Mouse (Mus musculus): Measurements from ENCODE around the gene Plcb1. TPM values are rescaled to one million over a fixed set of nuclear protein-coding genes. Genes with fewer than 3 reads are reported as not detected.

The Plcb1 gene
- polyA plus RNA-seq, 1 experiment from 2014 or later = 8.7 TPM

DNA sequence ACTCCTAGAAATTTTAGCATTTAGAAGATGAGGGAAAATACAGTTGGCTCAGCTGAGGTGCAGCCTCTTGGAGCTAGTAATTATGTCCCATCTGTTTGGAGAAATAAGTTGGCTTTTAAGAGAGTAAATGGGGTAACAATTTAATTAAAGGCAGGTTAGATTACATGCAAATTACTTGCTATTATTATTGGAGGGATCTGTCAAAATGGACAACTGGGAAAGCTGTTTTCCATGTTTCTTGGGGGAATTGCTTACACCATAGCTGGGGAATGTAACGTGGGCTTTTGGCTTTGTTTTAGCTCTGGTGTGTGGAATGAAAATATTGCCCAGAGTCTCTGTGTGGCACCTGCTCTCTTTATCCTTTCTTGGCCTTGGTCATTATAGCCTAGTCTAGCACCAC, 316.1 kb downstream of the Plcb1 start:
- no peaks in the 10 kb centered on the region for H3K4me1 ChIP-seq (ENCODE audit: control insufficient read depth, insufficient read depth, low read length)
- H3K9me3 ChIP-seq (ENCODE audit: control insufficient read depth, low read length) = no peaks in the 10 kb centered on the region
- no peak overlapping the region for H3K4me2 ChIP-seq (ENCODE audit: low read depth, low read length)
- no peaks in the 10 kb centered on the region for H3K27me3 ChIP-seq (replicated peaks; ENCODE audit: control insufficient read depth, insufficient read depth, low read length)
- 50% methylated on average over 1 of the region's 1 CpGs for WGBS
- H3K36me3 ChIP-seq (ENCODE audit: control insufficient read depth, insufficient read depth, low read length) = no peaks in the 10 kb centered on the region
- no peak overlapping the region for H3K4me3 ChIP-seq (ENCODE audit: low read depth, low read length)
- H3K27ac ChIP-seq (replicated peaks; ENCODE audit: low read depth, low read length) = no peak overlapping the region
- H3K9ac ChIP-seq (ENCODE audit: low read depth, low read length) = no peak overlapping the region
- no peak for ATAC-seq (ENCODE audit: low read depth)
- DNase-seq (ENCODE audit: low spot score) = no peak

DNA sequence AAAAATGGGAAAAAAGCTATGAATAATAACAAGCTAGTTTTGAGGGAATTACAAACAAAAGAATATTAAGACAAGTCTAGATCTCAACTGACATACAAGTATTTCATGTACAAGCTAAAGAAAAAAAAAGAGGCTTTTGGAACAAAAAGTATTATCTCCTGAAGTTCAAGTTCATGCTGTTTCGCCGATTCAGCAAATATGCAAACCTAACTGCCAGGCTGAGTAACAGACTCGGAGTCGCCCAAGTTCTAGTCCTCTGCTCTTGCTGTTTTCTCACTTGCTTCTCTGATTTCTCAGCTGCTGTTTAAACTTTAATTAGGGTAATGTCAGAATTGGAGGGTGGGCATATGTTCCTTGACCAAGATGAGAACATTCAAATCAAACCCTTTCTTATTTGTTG, 320.8 kb downstream of the Plcb1 start:
- Histone ChIP-seq H3K27me3 (replicated peaks; ENCODE audit: control insufficient read depth, insufficient read depth, low read length) (no peaks in the 10 kb centered on the region), H3K9me3 (ENCODE audit: control insufficient read depth, low read length) (no peaks in the 10 kb centered on the region), H3K4me2 (ENCODE audit: low read depth, low read length) (no peak overlapping the region), H3K9ac (ENCODE audit: low read depth, low read length) (no peak overlapping the region), H3K4me3 (ENCODE audit: low read depth, low read length) (no peak overlapping the region), H3K36me3 (ENCODE audit: control insufficient read depth, insufficient read depth, low read length) (no peaks in the 10 kb centered on the region), H3K27ac (replicated peaks; ENCODE audit: low read depth, low read length) (no peak overlapping the region), H3K4me1 (ENCODE audit: control insufficient read depth, insufficient read depth, low read length) (no peaks in the 10 kb centered on the region)
- no peak for DNase-seq (ENCODE audit: low spot score)
- no peak for ATAC-seq (ENCODE audit: low read depth)
- 94% methylated on average over 4 of the region's 4 CpGs for WGBS

DNA sequence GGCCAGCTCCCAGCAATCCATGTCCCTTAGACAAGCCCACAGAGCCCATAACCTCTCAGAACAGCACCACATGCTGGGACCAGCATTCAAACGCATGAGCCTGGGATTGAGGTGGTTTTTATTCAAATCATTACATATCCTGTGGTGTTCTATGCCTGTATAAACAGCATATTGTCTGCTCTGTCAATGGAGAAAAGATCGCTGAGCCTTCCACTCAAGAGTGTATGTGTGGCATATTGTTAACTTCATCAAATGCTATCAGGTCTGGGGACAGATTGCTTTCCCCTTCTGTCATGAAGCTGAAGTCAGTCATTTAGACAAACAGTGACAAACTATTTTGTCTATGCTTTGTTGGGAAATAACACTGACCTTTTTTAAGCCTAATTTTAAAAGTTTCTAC, 322.7 kb downstream of the Plcb1 start:
- Histone ChIP-seq H3K9me3 (ENCODE audit: control insufficient read depth, low read length) (no peaks in the 10 kb centered on the region), H3K4me3 (ENCODE audit: low read depth, low read length) (no peak overlapping the region), H3K36me3 (ENCODE audit: control insufficient read depth, insufficient read depth, low read length) (no peaks in the 10 kb centered on the region), H3K27me3 (replicated peaks; ENCODE audit: control insufficient read depth, insufficient read depth, low read length) (no peaks in the 10 kb centered on the region), H3K9ac (ENCODE audit: low read depth, low read length) (no peak overlapping the region), H3K27ac (replicated peaks; ENCODE audit: low read depth, low read length) (no peak overlapping the region), H3K4me2 (ENCODE audit: low read depth, low read length) (no peak overlapping the region), H3K4me1 (ENCODE audit: control insufficient read depth, insufficient read depth, low read length) (no peaks in the 10 kb centered on the region)
- WGBS = 71% methylated on average over 2 of the region's 2 CpGs
- DNase-seq (ENCODE audit: low spot score) (no peak), ATAC-seq (ENCODE audit: low read depth) (no peak)

DNA sequence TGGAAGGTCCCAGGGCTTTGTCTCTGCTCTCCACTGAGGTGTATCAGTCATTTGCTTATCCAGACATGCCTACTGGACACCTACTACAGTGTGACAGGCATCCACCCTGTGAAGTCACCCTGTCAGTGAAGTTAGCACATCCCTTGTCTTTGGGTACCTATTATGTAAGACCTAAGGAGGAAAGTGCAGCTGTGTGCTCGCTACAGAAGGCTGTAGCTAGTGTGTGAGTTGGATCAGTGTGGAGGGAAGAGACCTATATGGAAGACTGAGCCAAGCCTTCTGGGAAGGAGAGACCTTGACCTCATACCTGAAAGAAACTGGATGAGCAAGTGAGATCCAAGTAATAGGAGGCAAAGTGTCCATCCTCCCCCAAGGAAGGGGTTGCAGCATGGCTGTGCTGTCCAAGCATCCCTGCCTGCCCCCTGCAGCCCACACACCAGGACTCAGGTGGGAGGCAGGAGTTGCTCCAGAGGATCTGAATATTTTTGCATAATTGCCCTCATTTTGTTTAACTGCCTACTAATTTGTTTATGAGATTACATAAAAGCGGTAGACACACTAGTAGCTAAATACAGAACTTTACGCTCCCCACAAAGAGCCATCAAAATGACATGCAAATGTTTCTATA, 328.7 kb downstream of the Plcb1 start:
- Histone ChIP-seq H3K4me3 (ENCODE audit: low read depth, low read length) (no peak overlapping the region), H3K9me3 (ENCODE audit: control insufficient read depth, low read length) (no peaks in the 10 kb centered on the region), H3K27me3 (replicated peaks; ENCODE audit: control insufficient read depth, insufficient read depth, low read length) (no peaks in the 10 kb centered on the region), H3K4me2 (ENCODE audit: low read depth, low read length) (no peak overlapping the region), H3K4me1 (ENCODE audit: control insufficient read depth, insufficient read depth, low read length) (no peaks in the 10 kb centered on the region), H3K9ac (ENCODE audit: low read depth, low read length) (no peak overlapping the region), H3K27ac (replicated peaks; ENCODE audit: low read depth, low read length) (no peak overlapping the region), H3K36me3 (ENCODE audit: control insufficient read depth, insufficient read depth, low read length) (no peaks in the 10 kb centered on the region)
- 67% methylated on average over 3 of the region's 3 CpGs for WGBS
- DNase-seq (ENCODE audit: low spot score) = no peak
- ATAC-seq (ENCODE audit: low read depth) = no peak

DNA sequence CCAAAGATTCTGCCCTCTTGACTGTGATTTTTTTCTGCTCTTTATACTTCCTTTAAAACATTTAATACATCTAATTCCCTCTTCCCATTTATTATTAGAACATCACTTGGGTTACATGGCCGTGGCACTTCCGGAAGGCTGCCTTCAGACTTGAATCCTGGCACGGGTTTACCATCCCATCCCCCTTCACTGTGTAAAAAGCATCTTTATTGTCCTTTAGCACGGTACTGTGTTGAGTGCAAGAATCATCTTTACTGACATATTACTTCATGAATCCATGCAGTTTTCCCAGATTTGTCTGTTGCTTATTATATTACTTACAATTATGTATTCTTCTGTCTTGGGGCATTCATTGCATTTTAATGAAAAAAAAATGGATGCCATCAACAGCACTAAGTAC, 337.2 kb downstream of the Plcb1 start:
- no peak overlapping the region for H3K9ac ChIP-seq (ENCODE audit: low read depth, low read length)
- H3K27ac ChIP-seq (replicated peaks; ENCODE audit: low read depth, low read length) = no peak overlapping the region
- no peak for DNase-seq (ENCODE audit: low spot score)
- H3K4me1 ChIP-seq (ENCODE audit: control insufficient read depth, insufficient read depth, low read length) = no peaks in the 10 kb centered on the region
- no peak for ATAC-seq (ENCODE audit: low read depth)
- H3K27me3 ChIP-seq (replicated peaks; ENCODE audit: control insufficient read depth, insufficient read depth, low read length) = no peaks in the 10 kb centered on the region
- no peak overlapping the region for H3K4me2 ChIP-seq (ENCODE audit: low read depth, low read length)
- H3K36me3 ChIP-seq (ENCODE audit: control insufficient read depth, insufficient read depth, low read length) = no peaks in the 10 kb centered on the region
- H3K9me3 ChIP-seq (ENCODE audit: control insufficient read depth, low read length) = no peaks in the 10 kb centered on the region
- 74% methylated on average over 4 of the region's 4 CpGs for whole genome bisulfite sequencing
- H3K4me3 ChIP-seq (ENCODE audit: low read depth, low read length) = no peak overlapping the region

DNA sequence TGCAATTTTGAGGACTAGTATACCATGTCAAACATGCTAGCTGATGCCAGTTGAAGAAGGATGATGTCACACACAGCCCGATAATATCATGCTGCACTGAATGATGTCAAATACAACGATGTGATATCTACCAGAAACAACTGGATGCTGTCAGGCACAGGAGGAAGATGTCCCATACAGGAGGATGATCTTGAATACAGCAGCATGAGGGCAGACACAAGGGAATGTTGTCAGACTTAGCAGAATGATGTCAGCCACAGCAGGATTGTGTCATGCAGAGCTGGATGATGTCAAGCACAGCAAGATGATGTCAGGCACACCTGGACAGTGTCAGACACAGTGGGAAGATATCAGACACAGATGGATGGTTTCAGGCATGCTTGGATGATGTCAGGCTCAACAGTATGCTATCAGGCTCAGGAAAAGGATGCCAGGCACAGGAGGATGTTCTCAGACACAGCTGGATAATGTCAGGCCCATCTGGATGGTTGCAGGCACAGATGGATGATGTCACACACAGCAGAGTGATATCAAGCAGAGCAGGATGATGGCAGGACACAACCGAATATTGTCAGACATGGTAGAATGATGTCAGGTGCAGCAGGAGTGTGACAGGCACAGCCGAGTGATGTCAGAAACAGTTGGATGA, 338.0 kb downstream of the Plcb1 start:
- H3K9me3 ChIP-seq (ENCODE audit: control insufficient read depth, low read length) = no peaks in the 10 kb centered on the region
- H3K9ac ChIP-seq (ENCODE audit: low read depth, low read length) = no peak overlapping the region
- ATAC-seq (ENCODE audit: low read depth) (no peak), DNase-seq (ENCODE audit: low spot score) (no peak)
- no peak overlapping the region for H3K4me2 ChIP-seq (ENCODE audit: low read depth, low read length)
- no peaks in the 10 kb centered on the region for H3K27me3 ChIP-seq (replicated peaks; ENCODE audit: control insufficient read depth, insufficient read depth, low read length)
- no peak overlapping the region for H3K4me3 ChIP-seq (ENCODE audit: low read depth, low read length)
- WGBS = 74% methylated on average over 4 of the region's 4 CpGs
- no peaks in the 10 kb centered on the region for H3K36me3 ChIP-seq (ENCODE audit: control insufficient read depth, insufficient read depth, low read length)
- H3K4me1 ChIP-seq (ENCODE audit: control insufficient read depth, insufficient read depth, low read length) = no peaks in the 10 kb centered on the region
- no peak overlapping the region for H3K27ac ChIP-seq (replicated peaks; ENCODE audit: low read depth, low read length)

DNA sequence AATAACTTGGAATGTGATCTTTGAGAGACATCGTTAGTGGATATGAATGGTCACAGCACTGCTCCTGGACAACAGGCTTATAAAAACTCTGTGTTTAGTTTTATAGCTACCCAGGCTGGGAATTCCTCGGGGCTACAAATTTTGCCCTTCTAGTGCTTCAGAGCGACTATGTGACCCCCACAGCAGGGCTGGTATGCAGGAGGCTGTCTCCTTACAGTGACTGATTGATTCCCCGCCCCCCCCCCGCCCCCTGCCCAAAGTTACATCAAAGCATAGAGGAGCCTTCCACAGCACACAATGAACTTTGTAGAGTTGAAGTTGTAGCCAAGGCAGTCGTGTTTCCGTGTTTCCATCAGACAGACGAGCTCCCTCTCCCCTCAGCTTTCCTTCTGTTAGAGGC, 354.7 kb downstream of the Plcb1 start:
- no peaks in the 10 kb centered on the region for H3K27me3 ChIP-seq (replicated peaks; ENCODE audit: control insufficient read depth, insufficient read depth, low read length)
- no peaks in the 10 kb centered on the region for H3K9me3 ChIP-seq (ENCODE audit: control insufficient read depth, low read length)
- H3K4me2 ChIP-seq (ENCODE audit: low read depth, low read length) = peak overlapping the region; percentile 23
- no peak overlapping the region for H3K4me3 ChIP-seq (ENCODE audit: low read depth, low read length)
- H3K27ac ChIP-seq (replicated peaks; ENCODE audit: low read depth, low read length) = no peak overlapping the region
- H3K4me1 ChIP-seq (ENCODE audit: control insufficient read depth, insufficient read depth, low read length) = no peaks in the 10 kb centered on the region
- ATAC-seq (ENCODE audit: low read depth) = no peak
- no peak for DNase-seq (ENCODE audit: low spot score)
- 7% methylated on average over 8 of the region's 8 CpGs for WGBS
- H3K36me3 ChIP-seq (ENCODE audit: control insufficient read depth, insufficient read depth, low read length) = no peaks in the 10 kb centered on the region
- no peak overlapping the region for H3K9ac ChIP-seq (ENCODE audit: low read depth, low read length)

DNA sequence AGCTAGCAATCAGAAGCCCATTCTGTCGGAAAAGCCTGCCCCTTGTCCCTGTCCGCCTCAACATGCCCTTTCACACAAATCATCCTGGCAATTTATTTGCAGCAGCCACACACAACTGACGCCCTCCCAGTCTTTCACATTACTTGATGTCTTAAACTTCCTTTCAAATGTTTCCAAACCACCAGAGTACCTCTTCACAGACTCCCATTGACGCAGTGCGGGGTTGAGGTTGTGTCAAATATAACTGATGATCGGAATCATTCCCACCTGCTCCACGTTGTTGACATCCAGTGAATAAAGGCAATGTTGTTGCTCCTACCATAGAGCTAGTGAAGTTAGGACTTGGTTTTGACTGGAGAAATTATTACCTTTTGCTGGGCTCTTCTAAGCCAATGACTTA, 366.4 kb downstream of the Plcb1 start:
- DNase-seq (ENCODE audit: low spot score) (no peak), ATAC-seq (ENCODE audit: low read depth) (no peak)
- H3K4me2 ChIP-seq (ENCODE audit: low read depth, low read length) = no peak overlapping the region
- no peaks in the 10 kb centered on the region for H3K9me3 ChIP-seq (ENCODE audit: control insufficient read depth, low read length)
- no peaks in the 10 kb centered on the region for H3K27me3 ChIP-seq (replicated peaks; ENCODE audit: control insufficient read depth, insufficient read depth, low read length)
- no peak overlapping the region for H3K27ac ChIP-seq (replicated peaks; ENCODE audit: low read depth, low read length)
- H3K4me1 ChIP-seq (ENCODE audit: control insufficient read depth, insufficient read depth, low read length) = peaks cover 6% of the 10 kb centered on the region
- H3K9ac ChIP-seq (ENCODE audit: low read depth, low read length) = no peak overlapping the region
- 65% methylated on average over 7 of the region's 7 CpGs for WGBS
- H3K36me3 ChIP-seq (ENCODE audit: control insufficient read depth, insufficient read depth, low read length) = no peaks in the 10 kb centered on the region
- H3K4me3 ChIP-seq (ENCODE audit: low read depth, low read length) = no peak overlapping the region

DNA sequence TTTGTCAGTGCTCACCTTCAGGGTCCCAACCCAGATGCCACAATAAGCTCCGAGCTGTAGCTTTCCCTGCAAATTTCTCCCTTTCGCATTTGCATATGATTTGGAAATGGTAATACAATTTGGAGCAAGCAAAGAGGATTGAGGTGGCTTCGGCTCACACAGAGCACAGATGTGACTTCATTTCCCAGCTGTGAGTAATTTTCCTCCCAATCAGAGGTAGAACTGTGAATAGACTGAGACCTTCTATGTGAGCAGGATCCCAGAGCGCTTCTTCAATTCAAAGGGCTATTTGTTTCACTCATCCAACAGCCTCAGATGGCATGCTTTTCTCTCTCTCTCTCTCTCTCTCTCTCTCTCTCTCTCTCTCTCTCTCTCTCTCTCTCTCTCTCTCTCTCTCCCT, 367.4 kb downstream of the Plcb1 start:
- Histone ChIP-seq H3K4me1 (ENCODE audit: control insufficient read depth, insufficient read depth, low read length) (peaks cover 6% of the 10 kb centered on the region), H3K36me3 (ENCODE audit: control insufficient read depth, insufficient read depth, low read length) (no peaks in the 10 kb centered on the region), H3K9me3 (ENCODE audit: control insufficient read depth, low read length) (no peaks in the 10 kb centered on the region), H3K4me3 (ENCODE audit: low read depth, low read length) (no peak overlapping the region), H3K27ac (replicated peaks; ENCODE audit: low read depth, low read length) (no peak overlapping the region), H3K9ac (ENCODE audit: low read depth, low read length) (no peak overlapping the region), H3K4me2 (ENCODE audit: low read depth, low read length) (no peak overlapping the region), H3K27me3 (replicated peaks; ENCODE audit: control insufficient read depth, insufficient read depth, low read length) (no peaks in the 10 kb centered on the region)
- no peak for ATAC-seq (ENCODE audit: low read depth)
- peak; percentile 26 for DNase-seq (ENCODE audit: low spot score)
- 38% methylated on average over 4 of the region's 4 CpGs for WGBS

All from embryonic facial prominence, embryonic 14.5 days (tissue).